Mouse (Mus musculus) neural tube, postnatal 0 days (tissue): ENCODE measurements around the gene Ptp4a2. TPM values are rescaled to one million over a fixed set of nuclear protein-coding genes. Genes with fewer than 3 reads are reported as not detected.

Source experiments
- microRNA-seq: library from miRNA; unstranded; fragments of <30 nt; microRNA quantifications from one replicate; pipeline ENCODE4, GENCODE M21; 2016
- polyA plus RNA-seq: library from polyadenylated mRNA; unstranded; fragments of >200 nt; fragmentation: Nextera tagmentation; extraction: Ambion mirVana; gene quantifications from 2 replicates; pipeline ENCODE4 v1.2.1, GENCODE M21; 2015

The Ptp4a2 gene
- 217 and 265 TPM in 2 replicates for polyA plus RNA-seq

GRCm38 (mm10) chr4:129810798-129811604, at the start of gene Ptp4a2:
Ptp4a2 (plus strand) TSS chr4:129811219.

Small RNA genes within 50 kb of the gene (microRNA-seq; reads per million reads assigned to microRNA genes)
- not detected for gene Gm28017

Other genes with a start within 250 kb of the Ptp4a2 start
- gene Lck, start 237.6 kb upstream of the Ptp4a2 start, polyA plus RNA-seq, result 10.8 and 13.8 TPM in 2 replicates
- 0.25 and 0.43 TPM in 2 replicates for gene Fam167b, start 232.7 kb upstream of the Ptp4a2 start, polyA plus RNA-seq
- gene Eif3i, start 210.6 kb upstream of the Ptp4a2 start, polyA plus RNA-seq, result 239 and 245 TPM in 2 replicates
- gene Tmem234, start 210.6 kb upstream of the Ptp4a2 start, polyA plus RNA-seq, result 219 and 222 TPM in 2 replicates
- 2.8 and 4.1 TPM in 2 replicates for gene Dcdc2b, start 197.0 kb upstream of the Ptp4a2 start, polyA plus RNA-seq
- gene Iqcc, start 192.1 kb upstream of the Ptp4a2 start, polyA plus RNA-seq, result 29.2 and 30.6 TPM in 2 replicates
- gene Ccdc28b, start 187.3 kb upstream of the Ptp4a2 start, polyA plus RNA-seq, result 160 and 180 TPM in 2 replicates
- 25.9 and 26.3 TPM in 2 replicates for gene Txlna, start 170.2 kb upstream of the Ptp4a2 start, polyA plus RNA-seq
- gene Kpna6, start 138.5 kb upstream of the Ptp4a2 start, polyA plus RNA-seq, result 11.7 and 13.0 TPM in 2 replicates
- gene Tmem39b, start 114.4 kb upstream of the Ptp4a2 start, polyA plus RNA-seq, result 8.6 and 10.2 TPM in 2 replicates
- gene Khdrbs1, start 68.9 kb upstream of the Ptp4a2 start, polyA plus RNA-seq, result 73.4 and 78.6 TPM in 2 replicates
- 0.08 and 0.26 TPM in 2 replicates for gene Spocd1, start 118.0 kb downstream of the Ptp4a2 start, polyA plus RNA-seq
- gene Adgrb2, start 173.7 kb downstream of the Ptp4a2 start, polyA plus RNA-seq, result 24.3 and 27.7 TPM in 2 replicates
- 24.9 and 26.5 TPM in 2 replicates for gene Col16a1, start 236.6 kb downstream of the Ptp4a2 start, polyA plus RNA-seq